Mouse (Mus musculus): ENCODE results near the gene Abtb2. TPM values are rescaled to one million over a fixed set of nuclear protein-coding genes. Genes with fewer than 3 reads are reported as not detected.

Gene Abtb2
- total RNA-seq, 1 experiment, result 5.5 TPM

- Histone ChIP-seq H3K36me3 (ENCODE audit: control insufficient read depth, insufficient read depth, low read length, poor library complexity, severe bottlenecking) (no peaks in the 10 kb centered on the region), H3K4me1 (ENCODE audit: control insufficient read depth in 2 of 2, insufficient read depth in 2 of 2, low read length in 2 of 2, poor library complexity in 1 of 2) (no peaks in the 10 kb centered on the region), H3K9ac (ENCODE audit: insufficient read depth, low read depth, low read length, poor library complexity, severe bottlenecking) (no peak overlapping the region), H3K27ac (ENCODE audit: insufficient read depth, low read depth, low read length, poor library complexity, severe bottlenecking) (no peak overlapping the region), H3K9me3 (ENCODE audit: control insufficient read depth, insufficient read depth, low read depth, low read length) (no peaks in the 10 kb centered on the region), H3K4me3 (ENCODE audit: insufficient read depth in 1 of 2, low read depth in 1 of 2, low read length in 2 of 2, poor library complexity in 1 of 2, severe bottlenecking in 1 of 2) (no peak overlapping the region)
- no peak for TF ChIP-seq MAFK (IDR thresholded peaks at IDR 0.05; ENCODE audit: insufficient read depth, low read depth, low read length)
- TF ChIP-seq CHD2 (IDR thresholded peaks at IDR 0.05; ENCODE audit: low read depth, low read length), result no peak
- no peak for TF ChIP-seq ZNF384 (IDR thresholded peaks at IDR 0.05; ENCODE audit: low read depth, low read length)
- no peak for TF ChIP-seq ZC3H11A (IDR thresholded peaks at IDR 0.05; ENCODE audit: borderline replicate concordance, low read depth, low read length)
- no peak for TF ChIP-seq HCFC1 (IDR thresholded peaks at IDR 0.05; ENCODE audit: borderline replicate concordance, insufficient read depth, low read length)
- DNase-seq (ENCODE audit: low read depth, low spot score), result no peak
- in situ Hi-C loops (cut with MboI; ENCODE audit: low sequenced_read_pairs in 2 of 2, unreplicated experiment in 2 of 2), result no loop called here
Measured at GRCm38 (mm10) chr2:103578663-103579213, 12.6 kb downstream of the Abtb2 start.

- TF ChIP-seq ZC3H11A (IDR thresholded peaks at IDR 0.05; ENCODE audit: borderline replicate concordance, low read depth, low read length) (no peak), CHD2 (IDR thresholded peaks at IDR 0.05; ENCODE audit: low read depth, low read length) (no peak), HCFC1 (IDR thresholded peaks at IDR 0.05; ENCODE audit: borderline replicate concordance, insufficient read depth, low read length) (no peak), MAFK (IDR thresholded peaks at IDR 0.05; ENCODE audit: insufficient read depth, low read depth, low read length) (no peak), ZNF384 (IDR thresholded peaks at IDR 0.05; ENCODE audit: low read depth, low read length) (no peak)
- no peak for DNase-seq (ENCODE audit: low read depth, low spot score)
- Histone ChIP-seq H3K9me3 (ENCODE audit: control insufficient read depth, insufficient read depth, low read depth, low read length) (no peaks in the 10 kb centered on the region), H3K27ac (ENCODE audit: insufficient read depth, low read depth, low read length, poor library complexity, severe bottlenecking) (no peak overlapping the region), H3K36me3 (ENCODE audit: control insufficient read depth, insufficient read depth, low read length, poor library complexity, severe bottlenecking) (no peaks in the 10 kb centered on the region), H3K4me3 (ENCODE audit: insufficient read depth in 1 of 2, low read depth in 1 of 2, low read length in 2 of 2, poor library complexity in 1 of 2, severe bottlenecking in 1 of 2) (no peak overlapping the region), H3K4me1 (ENCODE audit: control insufficient read depth in 2 of 2, insufficient read depth in 2 of 2, low read length in 2 of 2, poor library complexity in 1 of 2) (no peaks in the 10 kb centered on the region), H3K9ac (ENCODE audit: insufficient read depth, low read depth, low read length, poor library complexity, severe bottlenecking) (no peak overlapping the region)
- in situ Hi-C loops (cut with MboI; ENCODE audit: low sequenced_read_pairs in 2 of 2, unreplicated experiment in 2 of 2), result no loop called here
Measured at GRCm38 (mm10) chr2:103580756-103581155, 14.6 kb downstream of the Abtb2 start.

- Histone ChIP-seq H3K36me3 (ENCODE audit: control insufficient read depth, insufficient read depth, low read length, poor library complexity, severe bottlenecking) (no peaks in the 10 kb centered on the region), H3K9me3 (ENCODE audit: control insufficient read depth, insufficient read depth, low read depth, low read length) (no peaks in the 10 kb centered on the region), H3K9ac (ENCODE audit: insufficient read depth, low read depth, low read length, poor library complexity, severe bottlenecking) (no peak overlapping the region), H3K4me3 (ENCODE audit: insufficient read depth in 1 of 2, low read depth in 1 of 2, low read length in 2 of 2, poor library complexity in 1 of 2, severe bottlenecking in 1 of 2) (no peak overlapping the region), H3K4me1 (ENCODE audit: control insufficient read depth in 2 of 2, insufficient read depth in 2 of 2, low read length in 2 of 2, poor library complexity in 1 of 2) (no peaks in the 10 kb centered on the region), H3K27ac (ENCODE audit: insufficient read depth, low read depth, low read length, poor library complexity, severe bottlenecking) (no peak overlapping the region)
- no peak for DNase-seq (ENCODE audit: low read depth, low spot score)
- TF ChIP-seq ZC3H11A (IDR thresholded peaks at IDR 0.05; ENCODE audit: borderline replicate concordance, low read depth, low read length) (no peak), HCFC1 (IDR thresholded peaks at IDR 0.05; ENCODE audit: borderline replicate concordance, insufficient read depth, low read length) (no peak), CHD2 (IDR thresholded peaks at IDR 0.05; ENCODE audit: low read depth, low read length) (no peak), MAFK (IDR thresholded peaks at IDR 0.05; ENCODE audit: insufficient read depth, low read depth, low read length) (no peak), ZNF384 (IDR thresholded peaks at IDR 0.05; ENCODE audit: low read depth, low read length) (no peak)
- in situ Hi-C loops (cut with MboI; ENCODE audit: low sequenced_read_pairs in 2 of 2, unreplicated experiment in 2 of 2), result no loop called here
Measured at GRCm38 (mm10) chr2:103581369-103581897, 15.3 kb downstream of the Abtb2 start.

GRCm38 (mm10) chr2:103583316-103583715 is 17.2 kb downstream of the Abtb2 start:
- Histone ChIP-seq H3K27ac (ENCODE audit: insufficient read depth, low read depth, low read length, poor library complexity, severe bottlenecking) (no peak overlapping the region), H3K9me3 (ENCODE audit: control insufficient read depth, insufficient read depth, low read depth, low read length) (no peaks in the 10 kb centered on the region), H3K9ac (ENCODE audit: insufficient read depth, low read depth, low read length, poor library complexity, severe bottlenecking) (no peak overlapping the region), H3K4me3 (ENCODE audit: insufficient read depth in 1 of 2, low read depth in 1 of 2, low read length in 2 of 2, poor library complexity in 1 of 2, severe bottlenecking in 1 of 2) (no peak overlapping the region), H3K4me1 (ENCODE audit: control insufficient read depth in 2 of 2, insufficient read depth in 2 of 2, low read length in 2 of 2, poor library complexity in 1 of 2) (no peaks in the 10 kb centered on the region), H3K36me3 (ENCODE audit: control insufficient read depth, insufficient read depth, low read length, poor library complexity, severe bottlenecking) (no peaks in the 10 kb centered on the region)
- in situ Hi-C loops (cut with MboI; ENCODE audit: low sequenced_read_pairs in 2 of 2, unreplicated experiment in 2 of 2), result no loop called here
- no peak for DNase-seq (ENCODE audit: low read depth, low spot score)
- TF ChIP-seq ZNF384 (IDR thresholded peaks at IDR 0.05; ENCODE audit: low read depth, low read length) (no peak), ZC3H11A (IDR thresholded peaks at IDR 0.05; ENCODE audit: borderline replicate concordance, low read depth, low read length) (no peak), MAFK (IDR thresholded peaks at IDR 0.05; ENCODE audit: insufficient read depth, low read depth, low read length) (no peak), CHD2 (IDR thresholded peaks at IDR 0.05; ENCODE audit: low read depth, low read length) (no peak), HCFC1 (IDR thresholded peaks at IDR 0.05; ENCODE audit: borderline replicate concordance, insufficient read depth, low read length) (no peak)

Measured in ES-E14 (cell line).